Mouse (Mus musculus): ENCODE measurements around the gene Stk32b.

GRCm38 (mm10) chr5:37670781-37671180 is 46.2 kb downstream of the Stk32b start:
- TF ChIP-seq POLR2A (IDR thresholded peaks at IDR 0.05; ENCODE audit: control insufficient read depth, low read depth, low read length), result no peak
- TF ChIP-seq CTCF (IDR thresholded peaks at IDR 0.05; ENCODE audit: control insufficient read depth, insufficient read depth, insufficient replicate concordance, low read depth, low read length), result no peak

All from testis, adult 2 months (tissue).